Mouse (Mus musculus) forebrain, embryonic 14.5 days (tissue): ENCODE results near the gene Hjurp. TPM values are rescaled to one million over a fixed set of nuclear protein-coding genes. Genes with fewer than 3 reads are reported as not detected.
A peak's percentile ranks its signal among the peaks of the same experiment; 100 is the strongest.

Experiments
- ATAC-seq: fragments of 200-750 bp; cut with Nextera tagmentation; 2 replicates; pipeline ENCODE4 v1.8.0; 2017; ENCODE audit warnings: mild to moderate bottlenecking, moderate library complexity
- DNase-seq: peaks from one replicate; pipeline ENCODE4 v3.0.0-alpha.2; 2015; ENCODE audit warnings: low spot score
- H3K27ac ChIP-seq: fragments of 300-500 bp; sonication (generic); 2 replicates; pipeline ENCODE4 v1.5.1; 2014; ENCODE audit warnings: low read depth, mild to moderate bottlenecking, control low read depth, low read length, moderate library complexity
- H3K27me3 ChIP-seq: fragments of 300-500 bp; sonication (generic); replicated peaks from 2 replicates; pipeline ENCODE4 v1.6.1; 2014; ENCODE audit warnings: low read length, control low read depth, mixed read lengths; ENCODE audit not compliant: control insufficient read depth, insufficient read depth
- H3K36me3 ChIP-seq: fragments of 300-500 bp; sonication (generic); 2 replicates; pipeline ENCODE4 v1.6.1; 2014; ENCODE audit warnings: low read length, control low read depth; ENCODE audit not compliant: control insufficient read depth, insufficient read depth
- H3K4me1 ChIP-seq: fragments of 300-500 bp; sonication (generic); 2 replicates; pipeline ENCODE4 v1.6.1; 2014; ENCODE audit warnings: antibody characterized with exemption, low read length, control low read depth; ENCODE audit not compliant: control insufficient read depth, insufficient read depth
- H3K4me2 ChIP-seq: fragments of 300-500 bp; sonication (generic); 2 replicates; pipeline ENCODE4 v1.6.1; 2014; ENCODE audit warnings: mild to moderate bottlenecking, control low read depth, low read length
- H3K4me3 ChIP-seq: fragments of 300-500 bp; sonication (generic); 2 replicates; pipeline ENCODE4 v1.5.1; 2014; ENCODE audit warnings: low read depth, low read length, control low read depth
- H3K9ac ChIP-seq: fragments of 300-500 bp; sonication (generic); 2 replicates; pipeline ENCODE4 v1.6.1; 2014; ENCODE audit warnings: mild to moderate bottlenecking, low read length, control low read depth, moderate library complexity
- H3K9me3 ChIP-seq: fragments of 300-500 bp; sonication (generic); replicated peaks from 2 replicates; pipeline ENCODE4 v1.6.1; 2016; ENCODE audit warnings: low read length, control low read depth, mixed read lengths; ENCODE audit not compliant: control insufficient read depth
- WGBS: fragments of 180-500 bp; shearing (Covaris S2); extraction: QIAGEN DNeasy Blood & Tissue Kit; methylation state at CpG from one replicate; pipeline ENCODE4 v1.1.7; 2014; 5-methylcytosine and 5-hydroxymethylcytosine counted together
- polyA plus RNA-seq: library from polyadenylated mRNA; unstranded; fragments of >200 nt; fragmentation: Nextera tagmentation; extraction: Ambion mirVana; gene quantifications from 2 replicates; pipeline ENCODE4 v1.2.1, GENCODE M21; 2014

Hjurp gene
- polyA plus RNA-seq, 1 experiment from 2014 or later: 64.5 TPM

DNA sequence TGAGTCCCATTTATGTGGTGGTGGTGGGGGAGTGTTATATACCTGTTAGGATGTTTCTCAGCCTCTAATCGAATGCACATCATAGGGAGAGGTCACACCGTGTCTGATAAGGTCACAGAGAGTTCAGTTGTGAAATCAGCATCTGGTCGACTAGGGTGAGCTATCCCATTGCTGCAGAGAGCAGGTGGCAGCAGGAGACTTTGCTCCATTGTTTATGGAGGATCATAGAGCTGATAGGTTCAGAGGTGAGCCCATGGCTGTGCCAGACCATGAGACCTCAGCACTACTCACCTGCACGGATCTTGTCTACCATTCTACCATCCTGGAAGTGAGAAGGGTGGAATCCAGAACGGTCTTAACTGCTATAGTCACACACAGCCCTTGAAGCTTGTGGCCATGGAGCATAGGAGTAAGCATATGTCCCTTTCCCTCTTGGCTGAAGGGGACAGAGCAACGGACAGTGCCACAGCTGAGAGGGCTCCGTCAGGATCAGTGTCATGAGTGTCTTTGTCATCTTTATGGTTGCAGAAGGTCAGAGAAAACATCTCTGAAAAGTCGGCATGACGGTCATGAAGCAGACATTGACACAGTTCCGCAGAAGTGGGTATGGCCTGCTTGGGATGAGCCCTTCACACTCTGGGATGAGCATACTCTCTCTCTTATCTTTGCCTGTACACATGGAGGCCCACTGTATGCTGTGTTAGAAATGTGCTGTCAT is 7.0 kb upstream of the Hjurp start:
- DNase-seq (no peak), ATAC-seq (no peak)
- WGBS: 62% methylated on average over 10 of the region's 10 CpGs
- Histone ChIP-seq H3K4me2 (no peak overlapping the region), H3K27me3 (no peaks in the 10 kb centered on the region), H3K4me3 (no peak overlapping the region), H3K4me1 (no peaks in the 10 kb centered on the region), H3K27ac (no peak overlapping the region), H3K9ac (no peak overlapping the region), H3K36me3 (no peaks in the 10 kb centered on the region), H3K9me3 (peaks cover 56% of the 10 kb centered on the region)

DNA sequence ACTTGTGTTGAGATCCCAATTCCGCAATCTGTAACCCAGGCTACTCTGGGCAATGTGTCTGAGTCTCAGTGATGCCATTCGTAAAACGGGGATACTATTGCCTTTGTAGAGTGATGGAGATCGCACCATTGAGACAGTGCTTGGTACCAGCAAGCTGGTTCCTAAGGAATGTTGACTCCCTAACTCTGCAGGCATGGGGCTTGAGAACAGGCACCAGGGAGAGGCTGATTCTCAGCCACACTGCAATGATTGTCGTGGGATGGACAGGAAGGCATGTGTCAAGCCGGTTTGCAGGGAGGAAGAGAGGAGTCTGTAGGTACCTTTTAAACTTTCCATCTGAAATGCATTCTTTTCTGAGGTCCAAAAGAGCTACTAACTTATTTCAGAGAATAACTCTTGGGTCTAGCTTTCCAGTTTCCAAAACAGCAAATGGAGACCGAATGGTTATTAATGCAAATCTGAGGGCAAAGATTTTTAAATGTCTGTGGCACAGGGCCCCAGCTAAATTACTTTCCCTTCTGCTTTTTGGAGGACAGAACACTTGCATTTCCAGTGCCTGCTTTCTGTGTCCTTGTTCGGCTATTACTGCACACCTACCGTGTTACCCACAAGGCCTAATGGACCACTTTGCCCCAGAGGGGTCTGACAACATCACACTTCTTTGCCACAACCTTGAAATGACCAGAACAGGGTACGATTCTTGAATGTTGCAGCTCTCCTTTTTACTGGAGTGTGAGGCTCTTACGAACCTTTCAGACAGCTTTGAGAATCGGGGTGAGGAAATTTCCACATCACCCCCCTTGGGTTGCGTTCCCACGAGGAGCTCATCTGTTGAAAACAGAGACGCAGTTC is 6.2 kb upstream of the Hjurp start:
- Histone ChIP-seq H3K9ac (no peak overlapping the region), H3K9me3 (peaks cover 50% of the 10 kb centered on the region), H3K4me1 (no peaks in the 10 kb centered on the region), H3K4me2 (no peak overlapping the region), H3K27ac (no peak overlapping the region), H3K36me3 (no peaks in the 10 kb centered on the region), H3K4me3 (no peak overlapping the region), H3K27me3 (no peaks in the 10 kb centered on the region)
- ATAC-seq (no peak), DNase-seq (no peak)
- WGBS: 82% methylated on average over 15 of the region's 15 CpGs

DNA sequence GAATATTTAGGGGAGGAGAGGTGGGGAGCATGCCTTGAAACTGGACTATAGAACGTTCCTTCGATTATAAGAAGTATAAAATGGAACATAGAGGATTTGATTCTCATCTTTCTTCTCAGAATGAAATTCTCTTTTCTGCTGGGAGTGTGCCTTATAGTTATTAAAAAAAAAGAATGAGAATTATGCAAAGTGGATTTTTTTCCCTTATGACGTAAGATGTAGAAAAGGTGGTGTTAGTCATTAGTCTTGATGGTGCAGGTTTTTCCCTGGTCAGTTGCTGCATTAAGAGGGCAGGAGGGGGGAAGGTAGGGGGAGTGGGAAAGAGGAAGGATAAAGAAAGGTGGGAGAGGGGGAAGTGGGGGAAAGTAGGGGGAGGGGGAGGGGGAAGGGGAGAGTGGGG is 4.9 kb upstream of the Hjurp start:
- ATAC-seq (no peak), DNase-seq (no peak)
- H3K9ac ChIP-seq: no peak overlapping the region
- H3K4me2 ChIP-seq: no peak overlapping the region
- WGBS: 62% methylated on average over 3 of the region's 3 CpGs
- no peak overlapping the region for H3K27ac ChIP-seq
- no peaks in the 10 kb centered on the region for H3K36me3 ChIP-seq
- no peaks in the 10 kb centered on the region for H3K27me3 ChIP-seq
- no peak overlapping the region for H3K4me3 ChIP-seq
- no peaks in the 10 kb centered on the region for H3K4me1 ChIP-seq
- H3K9me3 ChIP-seq: peaks cover 38% of the 10 kb centered on the region

DNA sequence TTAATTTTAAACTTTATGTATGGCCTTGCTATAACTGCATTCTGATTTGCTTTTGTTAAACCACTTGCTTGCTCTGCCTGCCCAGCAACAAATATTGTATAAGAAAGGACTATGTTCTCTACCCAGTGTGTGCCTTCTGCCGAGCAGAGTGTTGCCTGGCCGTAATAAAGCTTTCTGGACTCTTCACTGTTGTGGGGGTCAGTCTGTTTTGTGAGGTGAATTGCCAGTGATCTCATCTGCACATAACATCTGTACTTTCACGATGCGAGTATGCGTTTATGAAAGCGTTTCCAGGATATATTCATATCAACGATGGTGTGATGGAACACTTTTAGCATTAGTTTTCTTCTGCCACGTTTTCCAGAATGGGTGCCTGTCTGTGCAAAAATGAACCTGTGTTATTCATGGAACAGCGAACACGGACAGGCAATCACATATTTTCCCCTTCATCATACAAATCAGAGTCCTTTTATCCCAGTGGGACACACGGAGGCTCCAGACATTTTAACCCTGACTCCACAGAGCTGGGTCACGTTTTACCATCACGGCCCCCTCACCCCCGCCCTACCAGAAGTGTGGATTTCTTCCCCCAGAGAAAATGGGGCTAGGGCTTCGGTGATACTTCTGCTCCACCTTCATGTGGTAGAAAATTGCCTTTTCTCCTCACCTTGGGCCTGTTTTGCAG is 2.7 kb upstream of the Hjurp start:
- Histone ChIP-seq H3K4me3 (no peak overlapping the region), H3K9ac (no peak overlapping the region), H3K27me3 (no peaks in the 10 kb centered on the region), H3K27ac (no peak overlapping the region), H3K4me1 (peaks cover 14% of the 10 kb centered on the region), H3K36me3 (peaks cover 7% of the 10 kb centered on the region), H3K9me3 (peaks cover 26% of the 10 kb centered on the region), H3K4me2 (no peak overlapping the region)
- WGBS: 76% methylated on average over 15 of the region's 15 CpGs
- no peak for ATAC-seq
- no peak for DNase-seq

DNA sequence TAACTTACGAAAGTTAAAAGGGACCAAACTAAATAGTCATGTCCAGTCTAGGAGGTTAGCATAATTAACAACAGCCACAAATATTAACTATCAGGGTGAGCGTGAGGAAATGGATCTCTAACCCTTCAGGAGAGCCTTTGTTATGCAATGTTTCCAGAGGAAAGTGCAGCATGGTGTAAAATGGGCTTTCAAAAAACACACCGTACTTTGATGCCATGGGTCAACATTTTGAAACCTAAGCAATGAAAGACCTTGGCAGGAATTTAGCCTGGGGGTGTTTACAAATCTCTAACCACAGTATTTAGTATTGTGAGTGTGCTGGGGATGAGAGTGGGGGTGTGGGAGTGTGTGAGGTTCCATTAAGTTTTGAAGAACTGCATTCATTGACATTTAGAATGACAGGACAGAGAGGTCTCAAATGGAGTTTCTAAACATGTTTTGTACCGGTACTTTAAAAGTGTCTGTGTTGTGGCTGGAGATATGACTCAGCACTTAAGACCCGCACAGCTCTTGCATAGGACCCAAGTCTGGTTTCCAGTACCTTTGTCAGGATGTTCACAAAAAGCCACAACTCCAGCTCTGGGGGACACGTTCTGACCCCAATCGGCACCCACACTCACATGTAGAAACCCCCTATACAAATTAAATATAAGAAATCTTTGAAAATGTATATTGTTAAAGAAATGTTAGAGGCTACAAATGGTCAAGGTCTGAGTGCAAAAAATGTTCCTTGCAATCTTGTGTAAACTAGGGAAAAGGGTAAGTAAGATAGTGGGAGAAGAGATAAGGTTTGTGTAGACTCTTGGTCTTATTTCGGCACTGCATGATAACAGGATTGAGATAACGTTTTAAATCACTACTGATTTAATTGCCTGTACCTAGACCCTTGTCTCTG is 1.9 kb upstream of the Hjurp start:
- Histone ChIP-seq H3K4me2 (no peak overlapping the region), H3K4me1 (peaks cover 14% of the 10 kb centered on the region), H3K27ac (no peak overlapping the region), H3K36me3 (peaks cover 15% of the 10 kb centered on the region), H3K9me3 (peaks cover 18% of the 10 kb centered on the region), H3K27me3 (no peaks in the 10 kb centered on the region), H3K9ac (no peak overlapping the region), H3K4me3 (no peak overlapping the region)
- DNase-seq (no peak), ATAC-seq (no peak)
- WGBS: 70% methylated on average over 9 of the region's 9 CpGs

DNA sequence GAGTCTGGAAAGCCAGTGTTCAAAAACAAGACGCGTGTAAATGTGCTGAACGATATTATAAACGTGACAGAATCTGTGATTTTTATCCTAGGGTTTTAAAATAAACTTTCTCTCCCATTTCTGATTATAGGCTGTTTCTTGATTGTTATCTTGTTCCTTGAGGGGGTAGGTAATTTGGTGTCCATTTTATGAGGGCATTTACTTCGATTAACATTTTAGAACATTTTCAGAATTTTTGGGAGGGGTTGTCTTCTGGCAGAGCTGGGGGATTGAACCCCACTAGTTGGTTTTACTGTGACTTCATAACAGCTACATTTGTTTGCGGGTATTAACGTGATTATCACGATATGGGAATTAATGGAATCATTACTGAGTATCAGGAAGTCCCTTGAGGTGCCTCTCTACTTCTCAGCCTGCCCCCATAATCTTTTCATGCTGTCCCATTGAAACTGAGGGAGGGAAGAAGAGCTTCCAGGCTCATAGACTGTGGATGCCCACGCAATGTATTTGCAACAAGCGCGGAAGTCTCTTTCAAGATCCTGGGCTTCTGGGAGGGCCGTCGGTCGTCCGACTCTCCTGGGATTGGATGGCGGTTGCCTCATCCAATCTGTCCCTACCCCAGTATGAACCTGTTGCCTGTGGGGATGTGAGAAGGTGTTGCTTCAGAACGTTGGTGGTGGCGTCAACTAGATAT is 532 bp upstream of the Hjurp start:
- WGBS: 70% methylated on average over 18 of the region's 18 CpGs
- H3K9ac ChIP-seq: peak overlapping the region; percentile 73
- peaks cover 29% of the 10 kb centered on the region for H3K36me3 ChIP-seq
- no peaks in the 10 kb centered on the region for H3K27me3 ChIP-seq
- peaks cover 14% of the 10 kb centered on the region for H3K4me1 ChIP-seq
- H3K27ac ChIP-seq: peak overlapping the region; percentile 80; the same call in 1 of the 2 replicates
- ATAC-seq (peak; percentile 7), DNase-seq (no peak)
- H3K9me3 ChIP-seq: peaks cover 6% of the 10 kb centered on the region
- H3K4me3 ChIP-seq: peak overlapping the region; percentile 51
- peak overlapping the region; percentile 59 for H3K4me2 ChIP-seq

DNA sequence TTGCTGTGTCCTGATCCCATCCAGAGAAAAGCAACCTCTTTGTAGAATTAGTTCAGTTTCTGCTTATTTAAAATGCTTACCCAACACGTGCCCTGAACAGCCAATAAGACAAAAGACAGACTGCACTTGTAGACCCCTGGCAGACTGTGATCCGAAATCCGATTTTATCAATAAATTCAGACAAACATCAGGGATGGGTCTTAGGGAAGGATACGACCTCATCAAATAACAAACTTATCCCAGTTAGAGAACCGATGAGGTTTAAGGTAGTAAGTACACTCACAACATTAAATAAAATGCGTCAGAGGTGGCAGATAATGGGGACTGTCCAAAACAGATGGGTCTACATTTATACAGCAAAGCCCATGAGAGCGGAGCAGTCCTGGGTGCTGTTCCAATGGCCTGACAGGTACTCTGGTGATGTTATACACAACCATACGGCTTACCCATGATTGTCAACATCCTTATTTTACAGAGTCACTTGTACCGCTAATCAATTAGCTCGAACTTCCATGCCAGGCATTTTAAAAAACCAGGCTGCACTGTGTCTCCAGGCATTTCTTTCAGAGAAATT is 822 bp downstream of the Hjurp start:
- Histone ChIP-seq H3K27me3 (no peaks in the 10 kb centered on the region), H3K4me1 (peaks cover 14% of the 10 kb centered on the region), H3K9me3 (no peaks in the 10 kb centered on the region), H3K27ac (peak overlapping the region; percentile 80), H3K9ac (peak overlapping the region; percentile 73), H3K36me3 (peaks cover 41% of the 10 kb centered on the region), H3K4me2 (peak overlapping the region; percentile 59), H3K4me3 (peak overlapping the region; percentile 51)
- DNase-seq (peak; percentile 69), ATAC-seq (peak; percentile 38)
- 24% methylated on average over 10 of the region's 10 CpGs for WGBS
